Mouse (Mus musculus) testis, adult 2 months (tissue): Measurements from ENCODE around the gene Cnih3. TPM values are rescaled to one million over a fixed set of nuclear protein-coding genes. Genes with fewer than 3 reads are reported as not detected.

Experiments
- H3K27ac ChIP-seq: fragments of 200-500 bp; 2 replicates; pipeline ENCODE4 v1.5.1; 2012; ENCODE audit warnings: low read depth, low read length; ENCODE audit not compliant: control insufficient read depth, insufficient read depth
- H3K27me3 ChIP-seq: fragments of 200-500 bp; 2 replicates; pipeline ENCODE4 v1.6.1; 2012; ENCODE audit warnings: mild to moderate bottlenecking, low read length, moderate library complexity; ENCODE audit not compliant: control insufficient read depth, insufficient read depth
- H3K36me3 ChIP-seq: fragments of 200-500 bp; 2 replicates; pipeline ENCODE4 v1.6.1; 2012; ENCODE audit warnings: mild to moderate bottlenecking, low read length; ENCODE audit not compliant: control insufficient read depth, insufficient read depth
- H3K4me1 ChIP-seq: fragments of 200-500 bp; 2 replicates; pipeline ENCODE4 v1.6.1; 2012; ENCODE audit warnings: low read length; ENCODE audit not compliant: control insufficient read depth, insufficient read depth
- H3K4me3 ChIP-seq: fragments of 200-500 bp; 2 replicates; pipeline ENCODE4 v1.5.1; 2012; ENCODE audit warnings: low read depth, mild to moderate bottlenecking, low read length, moderate library complexity, mixed read lengths; ENCODE audit not compliant: control insufficient read depth
- CTCF ChIP-seq: fragments of 200-500 bp; IDR thresholded peaks from 2 replicates; pipeline ENCODE4 v1.5.1; 2012; ENCODE audit warnings: low read depth, mild to moderate bottlenecking, inconsistent platforms, low read length, moderate library complexity; ENCODE audit not compliant: control insufficient read depth, insufficient read depth, insufficient replicate concordance
- POLR2A ChIP-seq: fragments of 200-500 bp; IDR thresholded peaks from 2 replicates; pipeline ENCODE4 v1.6.1; 2012; ENCODE audit warnings: low read depth, mild to moderate bottlenecking, inconsistent platforms, low read length, moderate library complexity; ENCODE audit not compliant: control insufficient read depth
- polyA plus RNA-seq: library from polyadenylated mRNA; depleted of rRNA; stranded (reverse); fragments of >200 nt; gene quantifications from 2 replicates; pipeline ENCODE4 v1.2.3, GENCODE M21; 2012; rRNA removed

Cnih3 gene
- polyA plus RNA-seq, 1 experiment = 0.27 TPM

DNA sequence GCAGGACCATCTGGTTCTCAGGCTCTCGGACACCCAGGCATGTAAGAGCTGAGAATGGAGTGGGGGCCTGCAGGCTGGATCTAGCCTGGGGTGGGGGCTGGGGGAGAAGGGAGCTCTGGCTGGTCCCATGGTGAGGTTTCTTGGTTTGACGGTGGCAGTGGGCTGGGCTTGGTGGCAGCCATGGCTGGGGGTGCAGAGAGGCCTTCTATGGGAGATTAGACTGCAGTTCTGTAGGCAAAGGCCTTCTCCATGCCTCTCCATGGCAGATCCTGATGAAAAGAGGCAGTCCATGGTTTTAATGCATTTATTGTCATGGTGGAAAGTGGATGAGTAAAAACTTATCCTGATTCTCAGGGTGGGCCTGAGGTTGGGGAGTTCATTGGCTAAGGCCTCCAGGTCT is 151.0 kb downstream of the Cnih3 start:
- no peak overlapping the region for H3K4me3 ChIP-seq
- H3K36me3 ChIP-seq = no peaks in the 10 kb centered on the region
- H3K4me1 ChIP-seq = no peaks in the 10 kb centered on the region
- H3K27ac ChIP-seq = no peak overlapping the region
- H3K27me3 ChIP-seq = no peaks in the 10 kb centered on the region
- TF ChIP-seq CTCF (no peak), POLR2A (no peak)

DNA sequence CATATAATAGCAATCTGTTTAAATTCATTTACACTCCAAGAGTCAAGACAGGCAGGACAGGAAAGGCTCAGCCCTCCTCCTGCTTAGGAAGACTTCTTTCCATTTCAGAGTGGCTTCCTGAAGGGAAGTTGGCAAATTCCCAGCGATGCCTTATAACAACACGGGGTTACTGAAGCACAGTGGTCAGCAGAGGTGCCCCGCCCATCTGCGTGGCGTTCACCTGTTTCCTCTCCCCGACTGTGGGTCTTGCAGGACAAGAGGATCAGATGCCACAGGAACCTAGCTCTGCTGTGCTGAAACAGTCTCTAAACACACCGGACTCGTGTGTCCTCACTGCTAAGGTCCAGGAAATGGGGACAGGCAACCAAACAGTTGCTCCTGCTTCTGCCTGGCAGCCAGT is 152.9 kb downstream of the Cnih3 start:
- Histone ChIP-seq H3K4me3 (no peak overlapping the region), H3K36me3 (no peaks in the 10 kb centered on the region), H3K4me1 (no peaks in the 10 kb centered on the region; the same call in 1 of the 2 replicates), H3K27ac (no peak overlapping the region), H3K27me3 (no peaks in the 10 kb centered on the region)
- TF ChIP-seq CTCF (no peak), POLR2A (no peak)

Other genes with a start within 250 kb of the Cnih3 start
- 5.2 and 6.2 TPM in 2 replicates for gene Nvl, start 208.4 kb upstream of the Cnih3 start, polyA plus RNA-seq
- 5.5 and 6.0 TPM in 2 replicates for gene Cnih4, start 207.9 kb upstream of the Cnih3 start, polyA plus RNA-seq
- gene Wdr26, start 140.6 kb upstream of the Cnih3 start, polyA plus RNA-seq = 94.0 and 96.3 TPM in 2 replicates
- gene Ccdc121, start 158.8 kb downstream of the Cnih3 start, polyA plus RNA-seq = not detected in 2 replicates
- gene Dnah14, start 223.9 kb downstream of the Cnih3 start, polyA plus RNA-seq = 59.2 and 64.6 TPM in 2 replicates